Mouse (Mus musculus): ENCODE measurements around the gene Rnf224.

Gene Rnf224

GRCm38 (mm10) chr2:25255284-25255779 lies 18.7 kb upstream of the Rnf224 start, which contains the start of gene Tmem203:
Tmem203 (plus strand) TSS chr2:25255439.
- WGBS: under 1% methylated on average over 39 of the region's 39 CpGs

DNA sequence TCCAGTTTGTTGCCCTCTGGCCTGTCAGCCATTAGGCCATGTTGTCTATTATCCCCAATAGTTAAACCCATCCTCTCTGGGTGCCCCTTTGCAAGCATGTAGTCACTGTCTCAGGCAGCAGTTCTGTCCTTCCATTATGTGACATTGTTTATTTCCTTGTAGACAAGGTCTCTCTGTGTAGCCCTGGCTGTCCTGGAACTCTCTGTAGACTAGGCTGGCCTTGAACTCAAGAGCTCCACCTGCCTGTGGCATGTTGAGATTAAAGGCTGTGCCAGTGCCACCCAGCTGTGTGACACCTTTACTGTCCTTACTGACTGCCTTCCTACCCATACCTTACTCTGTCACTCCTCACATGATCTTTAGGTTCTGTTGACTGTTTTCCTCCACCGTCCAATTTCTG lies 15.7 kb upstream of the Rnf224 start:
- WGBS: 89% methylated on average over 1 of the region's 1 CpGs

DNA sequence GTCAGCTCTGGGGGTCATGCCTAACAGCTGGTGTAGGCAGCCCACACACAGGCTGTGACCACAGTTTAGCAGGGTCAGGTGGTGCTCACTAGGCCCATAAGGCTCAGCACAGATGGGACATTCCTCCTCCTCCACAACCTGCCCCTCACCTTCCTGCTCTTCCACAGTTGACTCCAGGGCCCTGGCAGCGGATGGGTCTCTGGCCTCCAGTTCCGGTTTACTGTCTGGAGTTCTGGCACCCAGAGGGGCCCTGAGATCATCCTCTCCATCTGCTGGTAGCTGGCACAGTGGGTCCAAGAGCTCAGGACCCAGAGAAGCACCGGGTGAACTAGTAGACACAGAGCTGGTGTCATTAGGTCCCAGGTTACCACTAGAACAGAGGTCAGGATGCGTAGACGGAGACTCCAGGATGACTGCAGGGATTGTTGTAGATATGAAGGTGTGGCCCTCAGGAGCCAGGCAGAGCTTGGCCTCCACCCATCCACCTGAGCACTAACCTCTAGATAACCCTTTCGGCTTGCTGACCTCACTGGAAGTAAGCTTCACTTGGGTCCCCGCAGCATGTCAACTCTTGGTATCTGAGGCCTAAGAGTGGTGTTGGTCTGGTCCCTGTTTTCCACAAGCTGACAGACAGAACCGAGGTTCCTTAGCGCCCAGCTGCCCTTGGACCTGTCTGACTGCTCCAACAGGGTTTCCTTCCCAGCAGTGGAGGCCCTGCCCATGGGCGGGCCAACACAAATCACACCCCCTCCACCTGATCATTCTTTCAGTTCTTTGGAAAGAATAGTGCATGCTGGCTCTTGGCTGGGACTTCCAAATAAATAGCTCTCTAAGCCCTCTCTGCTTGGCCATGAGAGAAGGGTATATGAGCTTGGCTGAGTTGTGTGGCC lies 9.8 kb upstream of the Rnf224 start, which contains the start of gene AL732309.1:
Gene AL732309.1 (minus strand): TSS at position 681 of the 890 bp plus-strand sequence.
- 89% methylated on average over 10 of the region's 10 CpGs for WGBS

DNA sequence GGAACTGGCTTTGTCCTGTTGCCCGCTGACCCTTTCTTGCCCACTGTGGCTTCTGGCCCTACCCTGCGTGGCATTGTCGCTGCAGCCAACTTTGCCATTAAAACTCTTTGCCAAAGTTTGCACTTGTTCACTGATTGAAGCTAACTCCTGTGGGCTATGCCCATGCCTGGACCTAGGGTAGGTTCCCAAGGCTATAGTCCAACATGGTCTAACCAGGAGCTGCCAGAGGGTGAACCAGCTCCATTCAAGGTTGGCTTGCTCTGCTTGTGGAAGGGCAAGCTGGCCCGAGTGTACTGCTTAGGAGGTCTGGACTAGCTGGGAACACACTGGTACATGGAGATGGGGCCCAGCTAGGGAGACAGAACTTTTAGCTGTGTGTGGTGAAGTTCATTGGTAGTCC lies 7.6 kb upstream of the Rnf224 start:
- 86% methylated on average over 4 of the region's 4 CpGs for WGBS

GRCm38 (mm10) chr2:25243342-25243741 lies 6.8 kb upstream of the Rnf224 start:
- 64% methylated on average over 8 of the region's 8 CpGs for WGBS

DNA sequence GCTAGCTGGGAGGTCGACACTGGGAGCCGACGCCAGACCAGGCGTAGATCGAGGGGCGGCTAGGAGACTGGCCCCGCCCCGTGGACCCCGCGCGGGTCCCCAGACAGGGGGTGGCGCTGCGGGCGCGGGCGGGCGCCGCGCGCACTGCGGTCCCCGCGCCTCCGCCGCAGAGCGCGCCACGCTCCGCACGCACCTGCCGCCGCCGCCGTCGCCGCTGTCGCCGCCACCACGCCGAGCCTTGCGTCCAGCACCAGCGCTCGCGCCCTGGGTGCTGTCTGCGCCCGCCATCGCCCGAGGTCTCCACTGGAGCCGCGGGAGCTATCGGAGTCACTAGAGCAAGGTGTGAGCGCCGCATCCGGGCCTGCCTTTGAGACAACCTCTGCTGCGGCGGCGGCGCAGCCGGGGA lies 5.5 kb upstream of the Rnf224 start, which contains the start of the genes Rnf208 and Cysrt1:
Gene Rnf208 (plus strand): TSS at position 155 of the 406 bp plus-strand sequence.
Gene Cysrt1 (minus strand): TSS at position 352 of the 406 bp plus-strand sequence.
- WGBS: under 1% methylated on average over 48 of the region's 59 CpGs

- WGBS: 20% methylated on average over 6 of the region's 6 CpGs
These were observed 4.8 kb upstream of the Rnf224 start for GRCm38 (mm10) chr2:25241438-25241775.

GRCm38 (mm10) chr2:25240723-25241437 lies 4.3 kb upstream of the Rnf224 start:
- 1% methylated on average over 29 of the region's 29 CpGs for WGBS

DNA sequence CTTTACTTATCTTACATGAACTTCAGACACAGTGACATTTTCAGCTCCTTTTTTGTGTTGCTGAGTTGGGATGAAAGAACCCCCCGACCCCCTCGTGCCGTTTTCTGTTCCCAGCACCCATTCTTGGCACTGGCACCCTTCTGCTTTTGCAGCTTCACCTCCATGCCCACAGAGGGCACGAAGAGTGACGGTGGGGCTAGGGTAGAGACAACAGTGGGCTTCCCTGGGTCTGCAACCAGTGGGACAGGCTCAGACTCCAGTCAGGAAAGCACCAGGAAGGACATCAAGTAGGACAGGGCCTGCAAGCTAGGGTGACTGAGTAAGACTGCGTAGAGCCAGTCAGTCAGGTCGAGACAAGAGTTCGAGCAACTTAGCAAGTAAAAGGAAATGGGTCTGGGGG lies 3.7 kb upstream of the Rnf224 start:
- 58% methylated on average over 8 of the region's 8 CpGs for WGBS

- WGBS: 88% methylated on average over 3 of the region's 3 CpGs
These were observed 3.2 kb upstream of the Rnf224 start for GRCm38 (mm10) chr2:25239766-25240165.

GRCm38 (mm10) chr2:25237522-25237921 lies 935 bp upstream of the Rnf224 start:
- 75% methylated on average over 4 of the region's 4 CpGs for WGBS

DNA sequence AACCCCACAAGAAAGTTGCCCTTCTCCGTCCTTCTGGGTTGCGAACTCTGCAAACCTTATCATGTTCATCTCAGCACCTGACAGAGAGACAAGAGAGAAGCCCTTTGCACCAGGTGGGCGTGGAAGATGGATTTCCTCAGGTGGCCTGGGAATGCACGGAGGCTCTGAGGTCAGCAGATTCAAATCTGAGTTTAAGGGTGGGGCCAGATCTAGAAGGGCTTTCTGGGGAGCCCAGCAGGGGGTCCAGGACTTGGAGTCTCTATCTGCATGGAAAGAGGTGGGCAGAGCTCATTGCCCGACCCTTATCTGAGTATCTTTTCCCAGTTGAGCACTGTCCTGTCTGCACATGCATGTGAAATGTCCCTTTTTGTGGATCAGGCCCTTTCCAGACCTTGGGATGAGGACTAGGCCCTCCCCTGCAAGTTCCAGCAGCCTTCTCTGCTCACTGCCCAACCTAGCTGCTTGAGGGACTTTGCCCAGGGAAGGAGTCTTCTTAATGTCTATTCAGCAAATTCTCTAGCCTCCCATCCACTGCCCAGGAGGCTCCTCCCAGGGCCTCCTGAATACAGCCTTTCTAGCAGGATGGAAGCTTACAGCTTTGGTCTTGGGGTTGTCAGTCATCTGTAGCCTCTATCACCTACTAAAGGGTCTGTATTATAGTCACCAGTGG lies 1.9 kb downstream of the Rnf224 start:
- 78% methylated on average over 5 of the region's 5 CpGs for WGBS

GRCm38 (mm10) chr2:25234050-25234449 lies 2.5 kb downstream of the Rnf224 start, which contains the start of gene Slc34a3:
Slc34a3 (minus strand) TSS chr2:25234364.
- WGBS: 86% methylated on average over 3 of the region's 3 CpGs

- 80% methylated on average over 4 of the region's 4 CpGs for WGBS
These were observed 3.2 kb downstream of the Rnf224 start for GRCm38 (mm10) chr2:25233421-25233820.

DNA sequence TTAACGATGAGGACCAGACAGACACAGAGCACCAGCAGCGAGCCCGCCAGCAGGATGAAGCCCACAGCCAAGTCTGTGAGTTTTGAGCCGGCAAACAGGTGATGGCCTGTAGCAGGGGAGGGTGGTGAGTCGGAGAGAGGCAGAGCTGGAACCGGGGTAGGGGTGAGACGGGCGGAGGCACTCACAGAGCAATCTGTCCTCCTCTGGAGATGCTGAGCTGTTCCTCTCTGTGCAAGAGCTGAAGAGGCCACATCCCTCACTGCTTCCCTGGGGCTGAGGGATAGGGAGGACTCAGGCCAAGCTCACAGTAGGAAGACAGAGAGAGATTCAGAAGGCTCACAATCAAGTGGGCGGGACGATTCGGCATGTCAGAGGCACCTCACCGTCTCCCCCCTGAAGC lies 5.5 kb downstream of the Rnf224 start:
- 64% methylated on average over 12 of the region's 12 CpGs for WGBS

- 96% methylated on average over 7 of the region's 7 CpGs for WGBS
These were observed 6.0 kb downstream of the Rnf224 start for GRCm38 (mm10) chr2:25230581-25230980.

DNA sequence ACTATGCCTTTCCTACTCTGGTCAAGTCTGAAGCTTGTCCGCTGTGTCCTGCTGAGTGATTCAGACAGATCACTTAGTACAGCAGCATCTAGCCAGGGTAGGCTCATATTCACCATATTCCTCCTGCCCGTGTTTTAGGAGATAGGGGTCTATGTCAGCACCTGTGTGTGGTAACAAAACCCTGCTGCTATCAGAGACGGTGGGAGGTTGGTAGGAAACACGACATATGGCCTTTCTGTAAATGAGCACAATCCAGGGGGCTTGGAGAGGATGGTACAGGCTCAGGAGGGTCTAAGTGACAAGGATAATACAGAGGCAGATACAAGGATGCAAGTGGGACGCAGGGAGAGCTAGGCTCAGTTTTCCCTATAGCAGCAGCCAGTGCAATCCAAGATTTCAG lies 7.0 kb downstream of the Rnf224 start:
- WGBS: 84% methylated on average over 5 of the region's 5 CpGs

DNA sequence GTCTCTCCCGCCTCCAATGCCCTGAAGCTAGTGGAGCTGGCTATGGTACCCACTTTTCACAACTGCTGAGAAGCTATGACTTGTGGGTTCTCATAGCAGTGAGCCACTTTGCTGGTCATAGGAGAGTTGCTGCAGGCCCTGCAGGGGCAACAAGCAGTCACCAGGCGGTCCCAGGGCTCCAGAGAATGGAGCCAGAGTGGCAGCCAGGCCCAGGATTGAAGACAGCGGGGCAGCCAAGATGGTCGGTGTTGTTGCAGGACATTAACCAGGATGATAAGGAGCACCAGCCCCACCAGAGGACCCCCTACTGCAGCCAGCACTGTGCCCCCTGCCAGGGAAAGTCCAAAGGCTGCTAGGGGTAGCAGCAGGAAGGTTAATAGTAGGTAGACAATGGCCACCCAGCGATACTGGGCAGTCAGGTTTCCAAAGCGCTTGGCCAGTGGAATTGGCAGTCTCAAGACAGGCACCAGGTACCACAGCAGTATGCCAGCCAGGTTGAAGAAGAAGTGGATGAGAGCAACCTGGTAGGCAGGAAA lies 7.5 kb downstream of the Rnf224 start:
- WGBS: 77% methylated on average over 6 of the region's 6 CpGs

DNA sequence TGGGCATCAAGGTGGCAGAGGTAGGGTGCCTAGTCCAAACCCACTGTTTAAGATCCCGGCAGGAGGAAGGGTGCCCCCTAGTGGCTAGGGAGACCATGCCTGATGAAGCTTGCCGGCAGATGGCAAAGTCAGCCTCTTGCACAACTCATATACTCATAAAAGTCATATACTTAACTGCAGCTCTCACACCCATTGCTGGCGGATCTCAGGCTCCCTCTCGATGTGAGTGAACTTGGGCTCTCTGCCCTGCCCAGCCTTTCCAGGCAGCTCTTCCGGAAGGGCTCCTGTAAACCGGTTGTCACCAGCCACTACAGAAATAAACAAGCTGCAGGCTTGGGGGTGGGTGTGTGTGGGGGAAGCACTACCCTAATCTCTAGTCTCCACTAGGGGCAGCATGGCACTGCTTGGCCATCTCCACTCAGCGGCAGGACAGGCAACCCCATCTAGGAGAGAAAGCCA lies 8.1 kb downstream of the Rnf224 start:
- 1% methylated on average over 7 of the region's 7 CpGs for WGBS

GRCm38 (mm10) chr2:25227406-25227805 lies 9.2 kb downstream of the Rnf224 start:
- 81% methylated on average over 4 of the region's 4 CpGs for WGBS

- 61% methylated on average over 5 of the region's 5 CpGs for WGBS
These were observed 9.7 kb downstream of the Rnf224 start for GRCm38 (mm10) chr2:25226864-25227263.

Data from cerebral cortex, adult 2 months (tissue).